Mouse (Mus musculus) small intestine, adult 2 months (tissue): Measurements from ENCODE around the gene Madcam1.

Experiments used
- CTCF ChIP-seq: fragments of 200-500 bp; IDR thresholded peaks from 2 replicates; pipeline ENCODE4 v1.5.1; 2012; ENCODE audit warnings: low read depth, mild to moderate bottlenecking, control low read depth, inconsistent platforms, low read length, moderate library complexity, mixed read lengths; ENCODE audit not compliant: insufficient replicate concordance, insufficient read length; ENCODE audit errors: extremely low read depth
- POLR2A ChIP-seq: fragments of 200-500 bp; IDR thresholded peaks from 2 replicates; pipeline ENCODE4 v1.6.1; 2012; ENCODE audit warnings: low read depth, mild to moderate bottlenecking, control low read depth, inconsistent platforms, low read length, moderate library complexity

- TF ChIP-seq CTCF (no peak), POLR2A (no peak)
Observed at GRCm38 (mm10) chr10:79628377-79628776, 36.0 kb upstream of the Madcam1 start.
